Mouse (Mus musculus) ES-Bruce4 (cell line): ENCODE measurements at regions not wholly inside any gene's neighbourhood (a gene's known extent, or its start where the extent isn't known, plus 50 kb on each side); places are given as distances from the start of the nearest gene placed in this dataset.

Experiments
- H3K27ac ChIP-seq: 2 replicates; pipeline ENCODE4 v1.5.1; 2012; ENCODE audit warnings: low read length, inconsistent platforms; ENCODE audit not compliant: insufficient read depth
- H3K27me3 ChIP-seq: 2 replicates; pipeline ENCODE4 v1.6.1; 2012; ENCODE audit warnings: mild to moderate bottlenecking, low read length, inconsistent platforms; ENCODE audit not compliant: control insufficient read depth, poor library complexity, insufficient read depth, severe bottlenecking
- H3K36me3 ChIP-seq: 2 replicates; pipeline ENCODE4 v1.6.1; 2012; ENCODE audit warnings: inconsistent platforms, mild to moderate bottlenecking, low read length, moderate library complexity; ENCODE audit not compliant: control insufficient read depth, poor library complexity, insufficient read depth, severe bottlenecking
- H3K4me1 ChIP-seq: one replicate; pipeline ENCODE4 v1.8.1; 2011; ENCODE audit warnings: low read length; ENCODE audit not compliant: control insufficient read depth, insufficient read depth
- H3K4me3 ChIP-seq: 2 replicates; pipeline ENCODE4 v1.5.1; 2011; ENCODE audit warnings: low read depth, mild to moderate bottlenecking, low read length
- H3K9ac ChIP-seq: 2 replicates; pipeline ENCODE4 v1.6.1; 2012; ENCODE audit warnings: low read depth, mild to moderate bottlenecking, inconsistent platforms; ENCODE audit not compliant: poor library complexity, severe bottlenecking
- H3K9me3 ChIP-seq: replicated peaks from 2 replicates; pipeline ENCODE4 v1.6.1; 2012; ENCODE audit warnings: mild to moderate bottlenecking, low read length, inconsistent platforms; ENCODE audit not compliant: control insufficient read depth, poor library complexity, insufficient read depth, severe bottlenecking
- CTCF ChIP-seq: IDR thresholded peaks from one replicate; pipeline ENCODE4 v1.8.1; 2011; ENCODE audit warnings: low read depth, low read length
- EP300 ChIP-seq: IDR thresholded peaks from 2 replicates; pipeline ENCODE4 v1.6.1; 2011; ENCODE audit warnings: low read depth, low read length; ENCODE audit not compliant: insufficient read depth
- POLR2A ChIP-seq: IDR thresholded peaks from one replicate; pipeline ENCODE4 v1.8.1; 2011; ENCODE audit warnings: low read length; ENCODE audit not compliant: insufficient read depth

DNA sequence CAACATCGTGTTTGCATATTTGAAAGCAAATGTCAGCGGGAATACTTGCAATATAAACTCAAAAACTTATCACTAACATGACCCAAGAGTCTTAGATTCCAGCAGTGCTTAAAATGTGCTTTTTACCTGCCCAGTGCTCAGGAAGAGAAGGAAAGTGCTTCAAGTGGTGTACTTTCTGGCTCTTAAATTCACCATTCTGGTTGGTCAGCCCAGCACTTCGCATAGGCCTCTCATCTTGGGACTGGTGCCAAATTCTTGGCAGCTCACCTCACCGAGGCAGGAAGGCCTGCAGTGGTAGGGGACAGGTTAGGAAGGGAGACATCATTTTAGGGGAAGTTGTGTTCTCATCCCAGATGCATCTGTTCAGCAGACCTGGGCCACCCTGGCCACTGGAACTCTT lies 1913.3 kb upstream of the Lrrc6 start:
- no peaks in the 10 kb centered on the region for H3K27me3 ChIP-seq
- no peak overlapping the region for H3K4me3 ChIP-seq
- H3K9me3 ChIP-seq: no peaks in the 10 kb centered on the region
- no peaks in the 10 kb centered on the region for H3K4me1 ChIP-seq
- no peak for TF ChIP-seq POLR2A
- no peak for TF ChIP-seq CTCF
- TF ChIP-seq EP300: no peak
- no peak overlapping the region for H3K27ac ChIP-seq
- H3K36me3 ChIP-seq: no peaks in the 10 kb centered on the region
- H3K9ac ChIP-seq: no peak overlapping the region

DNA sequence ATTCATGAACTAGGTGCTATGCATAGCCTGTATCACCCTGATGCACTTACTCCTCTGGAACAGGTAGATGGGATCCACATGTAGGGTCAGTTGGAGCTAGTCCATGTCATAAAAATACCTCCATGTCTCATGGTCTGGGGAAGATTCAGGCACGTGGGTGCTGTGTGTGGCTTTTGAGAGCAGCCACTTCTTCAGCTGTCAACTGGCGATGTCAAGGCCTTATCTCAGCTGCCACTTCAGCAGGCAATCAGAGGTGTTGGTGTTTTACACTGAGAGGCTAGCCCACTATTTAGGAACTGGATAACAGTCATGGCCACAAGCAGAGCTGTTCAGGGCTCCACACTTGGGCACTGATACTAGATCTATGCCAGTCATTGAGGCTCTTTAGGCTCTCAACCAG lies 1912.0 kb upstream of the Lrrc6 start:
- H3K9ac ChIP-seq: no peak overlapping the region
- no peak overlapping the region for H3K27ac ChIP-seq
- no peaks in the 10 kb centered on the region for H3K9me3 ChIP-seq
- H3K4me1 ChIP-seq: no peaks in the 10 kb centered on the region
- TF ChIP-seq POLR2A: no peak
- TF ChIP-seq CTCF: no peak
- TF ChIP-seq EP300: no peak
- H3K4me3 ChIP-seq: no peak overlapping the region
- no peaks in the 10 kb centered on the region for H3K36me3 ChIP-seq
- H3K27me3 ChIP-seq: no peaks in the 10 kb centered on the region

DNA sequence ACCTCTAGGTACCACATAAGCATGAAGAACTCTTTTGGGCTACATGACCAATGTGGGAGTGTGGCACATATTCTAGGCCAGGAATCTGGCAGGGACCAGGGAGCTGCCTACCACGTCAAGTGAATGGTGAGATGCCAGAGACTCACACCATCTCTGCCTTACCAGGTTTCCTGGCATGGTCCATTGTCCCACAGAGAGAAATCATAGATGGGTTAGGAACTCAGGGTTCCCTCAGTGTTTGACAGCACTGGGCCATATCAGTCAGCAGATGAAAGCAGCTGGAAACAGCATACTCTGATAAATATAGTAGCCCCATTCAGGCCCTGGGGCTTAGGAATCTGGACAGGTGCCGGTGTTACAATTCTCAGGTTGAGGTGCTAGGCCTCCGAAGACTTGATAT lies 1911.4 kb upstream of the Lrrc6 start:
- Histone ChIP-seq H3K27me3 (no peaks in the 10 kb centered on the region), H3K27ac (no peak overlapping the region), H3K4me3 (no peak overlapping the region), H3K4me1 (no peaks in the 10 kb centered on the region), H3K36me3 (no peaks in the 10 kb centered on the region), H3K9me3 (no peaks in the 10 kb centered on the region), H3K9ac (no peak overlapping the region)
- no peak for TF ChIP-seq POLR2A
- no peak for TF ChIP-seq EP300
- TF ChIP-seq CTCF: no peak

DNA sequence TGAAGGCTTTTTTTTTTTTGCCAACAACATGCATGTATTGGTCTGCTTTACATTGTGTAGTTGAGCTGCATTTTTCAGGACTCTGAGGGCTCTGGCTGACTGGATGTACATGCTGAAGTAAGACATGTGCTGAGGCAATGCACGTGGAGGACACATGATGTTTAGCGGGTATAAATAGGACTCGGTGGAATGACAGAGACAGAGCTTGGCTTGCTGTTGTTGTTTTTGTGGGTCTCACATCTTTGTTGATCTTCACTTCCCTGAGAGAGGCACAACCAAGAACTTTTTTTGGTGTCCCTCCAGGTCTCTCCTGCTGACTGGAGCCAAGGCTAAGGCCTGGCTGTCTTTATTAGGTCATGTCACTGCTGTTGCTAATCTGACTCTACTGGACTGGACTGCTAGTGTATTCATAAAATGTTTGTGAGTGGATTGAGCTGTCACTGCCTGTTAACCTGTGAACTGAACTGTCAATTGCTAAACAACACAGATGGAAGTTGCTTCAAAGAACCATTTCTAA lies 1902.9 kb upstream of the Lrrc6 start:
- Histone ChIP-seq H3K4me1 (no peaks in the 10 kb centered on the region), H3K27ac (no peak overlapping the region), H3K9ac (no peak overlapping the region), H3K36me3 (no peaks in the 10 kb centered on the region; the same call in 1 of the 2 replicates), H3K27me3 (no peaks in the 10 kb centered on the region), H3K4me3 (no peak overlapping the region), H3K9me3 (no peaks in the 10 kb centered on the region; the same call in 1 of the 2 replicates)
- TF ChIP-seq POLR2A (no peak), EP300 (no peak), CTCF (no peak)

DNA sequence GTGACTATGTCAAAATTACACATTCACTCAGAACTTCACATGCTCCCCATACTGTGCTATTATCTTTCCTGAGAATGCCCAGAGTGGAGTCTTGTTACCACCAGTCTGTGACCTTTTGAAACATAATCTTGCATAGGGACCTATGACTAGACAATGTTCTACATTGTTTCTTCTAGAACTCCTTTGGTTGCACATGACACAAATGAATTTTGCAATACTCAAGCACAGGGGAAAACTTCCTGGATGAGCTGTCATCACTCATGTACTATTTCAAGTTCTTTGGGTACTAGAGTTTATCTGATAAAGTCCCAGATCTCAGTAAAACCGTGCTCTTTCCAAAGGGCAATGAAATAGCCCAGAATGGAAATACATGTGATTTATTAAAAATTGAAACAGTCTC lies 1901.0 kb upstream of the Lrrc6 start:
- no peak overlapping the region for H3K4me3 ChIP-seq
- TF ChIP-seq POLR2A (no peak), CTCF (no peak), EP300 (no peak)
- no peaks in the 10 kb centered on the region; the same call in 1 of the 2 replicates for H3K36me3 ChIP-seq
- no peaks in the 10 kb centered on the region for H3K27me3 ChIP-seq
- no peaks in the 10 kb centered on the region; the same call in 1 of the 2 replicates for H3K9me3 ChIP-seq
- no peaks in the 10 kb centered on the region for H3K4me1 ChIP-seq
- H3K27ac ChIP-seq: no peak overlapping the region
- H3K9ac ChIP-seq: no peak overlapping the region

DNA sequence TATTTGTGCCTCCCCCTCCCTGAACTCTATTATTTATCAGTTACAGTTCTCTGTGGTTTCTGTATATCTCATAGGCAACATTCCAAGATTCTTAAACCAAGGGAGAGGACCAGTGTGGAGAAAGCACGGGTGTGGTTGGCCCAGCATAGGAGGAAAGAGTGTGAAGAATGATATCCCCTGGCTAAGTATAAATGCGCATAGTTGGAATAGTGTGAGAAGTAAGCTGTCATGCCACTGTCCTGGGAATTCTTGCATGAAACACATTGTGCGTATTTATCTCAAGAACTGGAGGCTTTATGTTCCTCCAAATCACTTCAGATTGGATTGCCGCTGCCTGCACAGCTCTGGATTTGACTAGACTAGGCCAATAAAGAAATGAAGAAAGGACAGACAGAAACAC lies 1900.3 kb upstream of the Lrrc6 start:
- Histone ChIP-seq H3K9me3 (no peaks in the 10 kb centered on the region; the same call in 1 of the 2 replicates), H3K27me3 (no peaks in the 10 kb centered on the region), H3K9ac (no peak overlapping the region), H3K27ac (no peak overlapping the region), H3K4me3 (no peak overlapping the region), H3K36me3 (no peaks in the 10 kb centered on the region; the same call in 1 of the 2 replicates), H3K4me1 (no peaks in the 10 kb centered on the region)
- no peak for TF ChIP-seq CTCF
- no peak for TF ChIP-seq EP300
- TF ChIP-seq POLR2A: no peak
